Mouse (Mus musculus) heart, postnatal 0 days (tissue): ENCODE results near the gene Tmem132d.

Experiments
- CTCF ChIP-seq: IDR thresholded peaks from 2 replicates; pipeline ENCODE4 v1.5.1; 2016; ENCODE audit warnings: antibody characterized with exemption, control low read depth, low read depth
- EP300 ChIP-seq: IDR thresholded peaks from 2 replicates; pipeline ENCODE4 v1.6.1; 2016; ENCODE audit warnings: antibody characterized with exemption, low read depth

DNA sequence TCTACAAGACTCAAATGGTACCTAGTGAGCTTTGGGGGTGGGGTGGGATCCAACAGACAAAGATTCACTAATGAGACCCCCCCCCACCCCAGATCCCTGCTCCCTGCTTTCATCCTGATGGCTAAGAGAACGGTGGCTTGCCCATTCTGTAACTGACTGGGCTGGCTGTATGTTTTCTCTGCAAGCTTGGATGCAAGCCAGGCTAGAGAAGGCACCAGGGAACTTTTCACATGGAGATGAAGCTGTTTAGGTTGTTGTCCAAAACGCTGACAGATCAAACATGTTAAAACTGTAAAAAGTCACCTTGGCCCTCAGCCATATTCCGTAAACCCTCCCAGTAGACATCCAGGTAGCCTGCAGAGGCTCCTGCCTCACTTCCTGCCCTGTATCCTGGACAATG, 313.7 kb downstream of the Tmem132d start:
- TF ChIP-seq CTCF: no peak
- TF ChIP-seq EP300: no peak
